Mouse (Mus musculus) hindbrain, embryonic 16.5 days (tissue): ENCODE measurements at regions not wholly inside any gene's neighbourhood (a gene's known extent, or its start where the extent isn't known, plus 50 kb on each side); places are given as distances from the start of the nearest gene placed in this dataset.
A peak's percentile ranks its signal among the peaks of the same experiment; 100 is the strongest.

Experiments
- ATAC-seq: fragments of 200-750 bp; cut with Nextera tagmentation; 2 replicates; pipeline ENCODE4 v1.8.0; 2017; ENCODE audit warnings: moderate TSS enrichment, moderate library complexity
- H3K27ac ChIP-seq: fragments of 300-500 bp; sonication (generic); 2 replicates; pipeline ENCODE4 v1.5.1; 2014; ENCODE audit warnings: low read depth, mild to moderate bottlenecking, control low read depth, low read length, moderate library complexity
- H3K27me3 ChIP-seq: fragments of 300-500 bp; sonication (generic); replicated peaks from 2 replicates; pipeline ENCODE4 v1.6.1; 2014; ENCODE audit warnings: low read length; ENCODE audit not compliant: control insufficient read depth, insufficient read depth
- H3K36me3 ChIP-seq: fragments of 300-500 bp; sonication (generic); 2 replicates; pipeline ENCODE4 v1.6.1; 2014; ENCODE audit warnings: mild to moderate bottlenecking, low read length, moderate library complexity, mixed read lengths; ENCODE audit not compliant: control insufficient read depth, insufficient read depth
- H3K4me1 ChIP-seq: fragments of 300-500 bp; sonication (generic); 2 replicates; pipeline ENCODE4 v1.6.1; 2014; ENCODE audit warnings: low read depth, low read length; ENCODE audit not compliant: control insufficient read depth, insufficient read depth
- H3K4me2 ChIP-seq: fragments of 300-500 bp; sonication (generic); 2 replicates; pipeline ENCODE4 v1.6.1; 2014; ENCODE audit warnings: mild to moderate bottlenecking, low read length, control low read depth, moderate library complexity
- H3K4me3 ChIP-seq: fragments of 300-500 bp; sonication (generic); 2 replicates; pipeline ENCODE4 v1.5.1; 2014; ENCODE audit warnings: mild to moderate bottlenecking, low read length, control low read depth, moderate library complexity
- H3K9ac ChIP-seq: fragments of 300-500 bp; sonication (generic); 2 replicates; pipeline ENCODE4 v1.6.1; 2014; ENCODE audit warnings: low read depth, mild to moderate bottlenecking, control low read depth, low read length, moderate library complexity
- H3K9me3 ChIP-seq: fragments of 300-500 bp; sonication (generic); 2 replicates; pipeline ENCODE4 v1.6.1; 2014; ENCODE audit warnings: mild to moderate bottlenecking, low read length, moderate library complexity; ENCODE audit not compliant: control insufficient read depth
- WGBS: fragments of 180-500 bp; shearing (Covaris S2); extraction: QIAGEN DNeasy Blood & Tissue Kit; methylation state at CpG from one replicate; pipeline ENCODE4 v1.1.7; 2014; 5-methylcytosine and 5-hydroxymethylcytosine counted together

- H3K4me3 ChIP-seq = no peak overlapping the region
- H3K27me3 ChIP-seq = no peaks in the 10 kb centered on the region
- no peaks in the 10 kb centered on the region for H3K9me3 ChIP-seq
- 83% methylated on average over 2 of the region's 2 CpGs for WGBS
- H3K4me2 ChIP-seq = no peak overlapping the region
- H3K36me3 ChIP-seq = no peaks in the 10 kb centered on the region
- H3K27ac ChIP-seq = no peak overlapping the region
- H3K4me1 ChIP-seq = no peaks in the 10 kb centered on the region
- no peak for ATAC-seq
- no peak overlapping the region for H3K9ac ChIP-seq
Measured at GRCm38 (mm10) chr3:83538898-83539297, 227.2 kb upstream of the Sfrp2 start.

GRCm38 (mm10) chr3:83540997-83541932 is 224.9 kb upstream of the Sfrp2 start:
- ATAC-seq = no peak
- no peaks in the 10 kb centered on the region for H3K27me3 ChIP-seq
- no peaks in the 10 kb centered on the region for H3K36me3 ChIP-seq
- no peak overlapping the region for H3K4me3 ChIP-seq
- WGBS = 72% methylated on average over 11 of the region's 11 CpGs
- H3K27ac ChIP-seq = no peak overlapping the region
- no peak overlapping the region for H3K4me2 ChIP-seq
- no peak overlapping the region for H3K9ac ChIP-seq
- H3K4me1 ChIP-seq = no peaks in the 10 kb centered on the region
- no peaks in the 10 kb centered on the region for H3K9me3 ChIP-seq

GRCm38 (mm10) chr3:83552516-83553139 is 213.5 kb upstream of the Sfrp2 start:
- WGBS = 86% methylated on average over 9 of the region's 9 CpGs
- Histone ChIP-seq H3K36me3 (no peaks in the 10 kb centered on the region), H3K4me3 (no peak overlapping the region), H3K27me3 (no peaks in the 10 kb centered on the region), H3K9ac (no peak overlapping the region), H3K4me2 (no peak overlapping the region), H3K9me3 (no peaks in the 10 kb centered on the region), H3K27ac (no peak overlapping the region), H3K4me1 (no peaks in the 10 kb centered on the region)
- no peak for ATAC-seq

- H3K27me3 ChIP-seq = no peaks in the 10 kb centered on the region
Measured at GRCm38 (mm10) chr3:83553858-83554257, 212.3 kb upstream of the Sfrp2 start.

GRCm38 (mm10) chr3:83556788-83557515 is 209.2 kb upstream of the Sfrp2 start:
- WGBS = 83% methylated on average over 10 of the region's 10 CpGs
- ATAC-seq = peak; percentile 50; the same call in 1 of the 2 replicates
- H3K9me3 ChIP-seq = no peaks in the 10 kb centered on the region
- no peaks in the 10 kb centered on the region for H3K4me1 ChIP-seq
- H3K36me3 ChIP-seq = no peaks in the 10 kb centered on the region
- H3K9ac ChIP-seq = no peak overlapping the region
- no peaks in the 10 kb centered on the region for H3K27me3 ChIP-seq
- H3K27ac ChIP-seq = no peak overlapping the region
- no peak overlapping the region for H3K4me2 ChIP-seq
- no peak overlapping the region for H3K4me3 ChIP-seq

More at GRCm38 (mm10) chr3:83553858-83554257, 212.3 kb upstream of the Sfrp2 start:
- H3K27ac ChIP-seq = no peak overlapping the region
- H3K4me1 ChIP-seq = no peaks in the 10 kb centered on the region
- WGBS = 74% methylated on average over 11 of the region's 11 CpGs
- no peak overlapping the region for H3K9ac ChIP-seq
- no peak overlapping the region for H3K4me2 ChIP-seq
- no peaks in the 10 kb centered on the region for H3K9me3 ChIP-seq
- no peak for ATAC-seq
- H3K4me3 ChIP-seq = no peak overlapping the region
- no peaks in the 10 kb centered on the region for H3K36me3 ChIP-seq

- no peaks in the 10 kb centered on the region for H3K9me3 ChIP-seq
- H3K27me3 ChIP-seq = no peaks in the 10 kb centered on the region
- H3K4me2 ChIP-seq = no peak overlapping the region
- no peaks in the 10 kb centered on the region for H3K36me3 ChIP-seq
- H3K27ac ChIP-seq = no peak overlapping the region
- no peak overlapping the region for H3K9ac ChIP-seq
- no peak for ATAC-seq
- 80% methylated on average over 3 of the region's 3 CpGs for WGBS
- H3K4me3 ChIP-seq = no peak overlapping the region
- no peaks in the 10 kb centered on the region for H3K4me1 ChIP-seq
Measured at GRCm38 (mm10) chr3:83562026-83562425, 204.1 kb upstream of the Sfrp2 start.

GRCm38 (mm10) chr3:83575526-83575925 is 190.6 kb upstream of the Sfrp2 start:
- H3K4me2 ChIP-seq = no peak overlapping the region
- no peaks in the 10 kb centered on the region for H3K9me3 ChIP-seq
- 92% methylated on average over 4 of the region's 4 CpGs for WGBS
- H3K4me1 ChIP-seq = no peaks in the 10 kb centered on the region
- no peak overlapping the region for H3K4me3 ChIP-seq
- no peak for ATAC-seq
- no peak overlapping the region for H3K9ac ChIP-seq
- no peaks in the 10 kb centered on the region for H3K36me3 ChIP-seq
- H3K27ac ChIP-seq = no peak overlapping the region
- no peaks in the 10 kb centered on the region for H3K27me3 ChIP-seq

GRCm38 (mm10) chr3:83576155-83576554 is 190.0 kb upstream of the Sfrp2 start:
- Histone ChIP-seq H3K9ac (no peak overlapping the region), H3K4me3 (no peak overlapping the region), H3K4me1 (no peaks in the 10 kb centered on the region), H3K36me3 (no peaks in the 10 kb centered on the region), H3K9me3 (no peaks in the 10 kb centered on the region), H3K4me2 (no peak overlapping the region), H3K27ac (no peak overlapping the region), H3K27me3 (no peaks in the 10 kb centered on the region; the same call in 1 of the 2 replicates)
- 85% methylated on average over 2 of the region's 2 CpGs for WGBS
- peak; percentile 73; the same call in 1 of the 2 replicates for ATAC-seq

GRCm38 (mm10) chr3:83580766-83581165 is 185.4 kb upstream of the Sfrp2 start:
- ATAC-seq = no peak
- WGBS = 72% methylated on average over 4 of the region's 4 CpGs
- Histone ChIP-seq H3K27ac (no peak overlapping the region), H3K9me3 (no peaks in the 10 kb centered on the region), H3K4me2 (no peak overlapping the region), H3K36me3 (no peaks in the 10 kb centered on the region), H3K4me1 (no peaks in the 10 kb centered on the region), H3K9ac (no peak overlapping the region), H3K27me3 (no peaks in the 10 kb centered on the region; the same call in 1 of the 2 replicates), H3K4me3 (no peak overlapping the region)
